Mouse (Mus musculus): ENCODE data around the gene Rps6kl1. TPM values are rescaled to one million over a fixed set of nuclear protein-coding genes. Genes with fewer than 3 reads are reported as not detected.

Rps6kl1 gene
- polyA plus RNA-seq (2012; rRNA removed) = 40.5 and 43.5 TPM in 2 replicates

GRCm38 (mm10) chr12:85151002-85151774 lies at the start of gene Rps6kl1:
Gene Rps6kl1 (minus strand): TSS chr12:85151264.

DNA sequence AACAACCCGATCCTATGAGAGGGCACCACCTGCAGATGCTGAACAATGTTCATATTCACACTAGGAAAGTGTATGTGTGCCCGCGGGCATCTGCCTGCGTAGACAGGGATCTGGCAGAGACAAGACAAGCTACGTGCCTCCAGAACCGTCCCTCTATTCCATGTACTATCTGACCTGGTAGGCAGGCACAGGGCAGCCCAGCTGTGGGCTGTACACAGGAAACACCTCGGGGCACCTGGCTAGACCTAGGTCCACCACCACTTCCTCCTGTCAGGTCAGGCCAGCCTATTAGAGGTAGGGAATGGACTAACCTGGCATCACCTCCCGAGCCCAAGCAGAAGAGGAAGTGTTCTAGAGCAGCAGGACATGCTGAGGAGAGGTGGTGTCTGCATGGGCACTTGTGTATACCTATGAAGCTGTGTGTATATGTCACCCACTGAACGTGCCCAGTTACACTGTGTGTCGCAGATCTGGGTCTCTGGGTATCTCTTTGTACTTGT lies 26.7 kb upstream of the Rps6kl1 start, which contains the start of gene Pgf:
TSS of gene Pgf (minus strand) at position 51 of the 500 bp plus-strand sequence.

DNA sequence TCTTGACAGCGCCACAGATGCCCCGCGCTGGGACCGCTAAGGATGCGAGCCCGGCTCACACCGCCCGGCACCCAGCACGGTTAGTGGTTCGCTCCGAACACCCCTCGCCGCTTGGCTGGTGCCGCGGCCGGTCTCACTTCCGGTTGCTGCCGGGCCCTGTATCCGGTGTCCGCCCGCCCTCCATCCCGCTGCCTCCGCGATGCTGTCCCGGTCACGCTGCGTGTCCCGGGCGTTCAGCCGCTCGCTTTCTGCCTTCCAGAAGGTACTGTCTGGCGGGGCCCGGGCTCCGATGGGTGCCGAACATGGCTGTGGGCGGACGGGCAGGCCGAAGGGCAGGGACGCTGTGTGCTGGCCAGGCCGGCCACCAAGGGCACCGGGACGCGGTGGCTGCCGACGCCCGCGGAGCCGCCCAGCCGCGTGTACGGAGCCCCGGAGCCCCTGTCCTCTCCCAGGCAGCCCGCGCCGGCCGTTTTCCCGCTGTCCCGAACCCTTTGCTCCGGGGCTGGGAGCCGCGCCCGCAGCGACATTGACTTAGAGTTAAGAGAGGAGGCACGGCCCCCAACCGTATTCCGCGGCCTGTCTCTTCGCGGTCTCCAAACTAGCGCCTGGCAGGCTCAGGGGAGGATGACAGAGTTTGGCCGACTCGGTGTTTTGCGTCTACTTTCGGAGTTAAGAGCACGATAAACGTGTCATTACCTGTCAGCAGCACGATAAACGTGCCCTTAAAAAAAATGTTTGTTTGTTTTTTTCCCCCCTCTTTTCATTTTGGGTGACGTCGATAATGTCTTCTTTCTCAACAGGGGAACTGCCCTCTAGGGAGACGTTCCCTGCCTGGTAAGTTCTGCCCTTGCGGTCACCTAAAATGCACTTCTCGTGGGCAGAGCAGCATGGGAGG lies 40.1 kb downstream of the Rps6kl1 start, which contains the start of the genes Prox2 and Dlst:
TSS of gene Prox2 (minus strand) at position 62 of the 895 bp plus-strand sequence.
TSS of gene Dlst (plus strand) at position 136 of the 895 bp plus-strand sequence.

Other genes with a start within 250 kb of the Rps6kl1 start
- 93.3 and 97.5 TPM in 2 replicates for gene Fcf1, start 180.4 kb downstream of the Rps6kl1 start, polyA plus RNA-seq (2012; rRNA removed)
- 62.2 and 63.4 TPM in 2 replicates for gene Arel1, start 180.4 kb downstream of the Rps6kl1 start, polyA plus RNA-seq (2012; rRNA removed)
- gene Ylpm1, start 154.9 kb downstream of the Rps6kl1 start, polyA plus RNA-seq (2012; rRNA removed) = 53.1 and 53.3 TPM in 2 replicates
- gene Prox2, start 40.5 kb downstream of the Rps6kl1 start, polyA plus RNA-seq (2012; rRNA removed) = 0.43 and 0.62 TPM in 2 replicates
- gene Dlst, start 40.4 kb downstream of the Rps6kl1 start, polyA plus RNA-seq (2012; rRNA removed) = 147 and 152 TPM in 2 replicates
- gene Pgf, start 26.5 kb upstream of the Rps6kl1 start, polyA plus RNA-seq (2012; rRNA removed) = 5.6 and 5.8 TPM in 2 replicates
- gene Eif2b2, start 68.2 kb upstream of the Rps6kl1 start, polyA plus RNA-seq (2012; rRNA removed) = 95.8 and 103 TPM in 2 replicates
- 11.5 and 11.7 TPM in 2 replicates for gene Mlh3, start 119.3 kb upstream of the Rps6kl1 start, polyA plus RNA-seq (2012; rRNA removed)
- 30.6 and 40.3 TPM in 2 replicates for gene Acyp1, start 137.2 kb upstream of the Rps6kl1 start, polyA plus RNA-seq (2012; rRNA removed)
- gene Zc2hc1c, start 137.3 kb upstream of the Rps6kl1 start, polyA plus RNA-seq (2012; rRNA removed) = 0.80 and 0.91 TPM in 2 replicates
- gene Nek9, start 188.1 kb upstream of the Rps6kl1 start, polyA plus RNA-seq (2012; rRNA removed) = 27.3 and 29.3 TPM in 2 replicates
- gene Tmed10, start 223.6 kb upstream of the Rps6kl1 start, polyA plus RNA-seq (2012; rRNA removed) = 133 and 149 TPM in 2 replicates